Mouse (Mus musculus) hindbrain, embryonic 11.5 days (tissue): ENCODE data around the gene Mamstr. TPM values are rescaled to one million over a fixed set of nuclear protein-coding genes. Genes with fewer than 3 reads are reported as not detected.
A peak's percentile ranks its signal among the peaks of the same experiment; 100 is the strongest.

ENCODE experiments used
- ATAC-seq: fragments of 200-750 bp; cut with Nextera tagmentation; 2 replicates; pipeline ENCODE4 v1.8.0; 2017; ENCODE audit warnings: mild to moderate bottlenecking, moderate TSS enrichment, moderate library complexity; ENCODE audit not compliant: low FRiP score
- DNase-seq: peaks from one replicate; pipeline ENCODE4 v3.0.0-alpha.2; 2015; ENCODE audit warnings: low spot score
- H3K27ac ChIP-seq: fragments of 300-500 bp; sonication (generic); 2 replicates; pipeline ENCODE4 v1.5.1; 2014; ENCODE audit warnings: mild to moderate bottlenecking, low read depth, low read length
- H3K27me3 ChIP-seq: fragments of 300-500 bp; sonication (generic); 2 replicates; pipeline ENCODE4 v1.6.1; 2014; ENCODE audit warnings: mild to moderate bottlenecking, low read length, moderate library complexity, mixed read lengths; ENCODE audit not compliant: control insufficient read depth, insufficient read depth
- H3K36me3 ChIP-seq: fragments of 300-500 bp; sonication (generic); 2 replicates; pipeline ENCODE4 v1.6.1; 2014; ENCODE audit warnings: mild to moderate bottlenecking, low read length, moderate library complexity, mixed read lengths; ENCODE audit not compliant: control insufficient read depth, insufficient read depth
- H3K4me1 ChIP-seq: fragments of 300-500 bp; sonication (generic); replicated peaks from 2 replicates; pipeline ENCODE4 v1.6.1; 2014; ENCODE audit warnings: low read length, mixed read lengths; ENCODE audit not compliant: control insufficient read depth, insufficient read depth
- H3K4me2 ChIP-seq: fragments of 300-500 bp; sonication (generic); replicated peaks from 2 replicates; pipeline ENCODE4 v1.6.1; 2014; ENCODE audit warnings: mild to moderate bottlenecking, low read depth, low read length
- H3K4me3 ChIP-seq: fragments of 300-500 bp; sonication (generic); 2 replicates; pipeline ENCODE4 v1.5.1; 2014; ENCODE audit warnings: low read depth, low read length
- H3K9ac ChIP-seq: fragments of 300-500 bp; sonication (generic); 2 replicates; pipeline ENCODE4 v1.6.1; 2014; ENCODE audit warnings: low read depth, low read length
- H3K9me3 ChIP-seq: fragments of 300-500 bp; sonication (generic); 2 replicates; pipeline ENCODE4 v1.6.1; 2016; ENCODE audit warnings: low read length; ENCODE audit not compliant: control insufficient read depth
- WGBS: fragments of 180-500 bp; shearing (Covaris S2); extraction: QIAGEN DNeasy Blood & Tissue Kit; methylation state at CpG from one replicate; pipeline ENCODE4 v1.1.7; 2014; 5-methylcytosine and 5-hydroxymethylcytosine counted together
- polyA plus RNA-seq: library from polyadenylated mRNA; unstranded; fragments of >200 nt; fragmentation: Nextera tagmentation; extraction: Ambion mirVana; gene quantifications from 2 replicates; pipeline ENCODE4 v1.2.1, GENCODE M21; 2014

Gene Mamstr
- polyA plus RNA-seq, 1 experiment from 2014 or later: 2.1 TPM

GRCm38 (mm10) chr7:45678513-45678912 lies 38.7 kb downstream of the Mamstr start:
- WGBS: 90% methylated on average over 14 of the region's 14 CpGs
- H3K4me1 ChIP-seq: no peaks in the 10 kb centered on the region
- no peak overlapping the region for H3K4me2 ChIP-seq
- no peak overlapping the region for H3K27ac ChIP-seq
- H3K36me3 ChIP-seq: no peaks in the 10 kb centered on the region
- no peak overlapping the region for H3K9ac ChIP-seq
- no peaks in the 10 kb centered on the region for H3K9me3 ChIP-seq
- ATAC-seq: no peak
- no peak overlapping the region for H3K4me3 ChIP-seq
- no peak for DNase-seq
- H3K27me3 ChIP-seq: no peaks in the 10 kb centered on the region

DNA sequence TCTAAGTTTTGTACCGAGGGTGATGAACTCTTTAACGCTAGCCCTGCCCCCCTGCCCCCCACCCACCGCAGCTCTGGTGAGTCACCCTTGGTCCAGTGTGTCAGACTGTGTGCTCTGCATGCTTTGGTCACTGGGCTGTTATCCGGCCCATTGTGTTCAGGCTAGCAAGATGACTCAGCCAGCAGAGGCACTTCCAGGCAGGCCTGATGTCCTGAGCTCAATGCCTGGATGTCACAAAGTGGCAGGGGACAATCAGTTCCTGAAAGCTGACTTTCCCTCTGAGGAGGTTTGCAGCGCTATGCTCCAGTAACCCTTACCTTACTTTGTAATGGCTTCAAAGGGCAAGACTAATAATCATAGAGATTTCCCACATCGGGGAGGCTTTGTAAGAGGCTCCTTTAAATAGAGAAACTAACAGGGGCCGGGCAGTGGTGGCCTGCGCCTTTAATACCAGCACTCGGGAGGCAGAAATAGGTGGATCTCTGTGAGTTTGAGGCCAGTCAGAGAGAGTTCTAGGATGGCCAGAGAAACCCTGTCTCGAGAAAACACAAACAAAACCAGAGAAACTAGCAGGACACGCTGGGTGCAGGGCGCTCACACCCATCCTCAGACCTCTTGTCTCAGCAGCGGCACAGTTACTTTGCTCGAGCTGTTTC lies 40.3 kb downstream of the Mamstr start:
- Histone ChIP-seq H3K4me3 (no peak overlapping the region), H3K4me1 (no peaks in the 10 kb centered on the region), H3K4me2 (no peak overlapping the region), H3K9ac (no peak overlapping the region), H3K36me3 (no peaks in the 10 kb centered on the region), H3K27ac (no peak overlapping the region), H3K9me3 (no peaks in the 10 kb centered on the region), H3K27me3 (no peaks in the 10 kb centered on the region)
- ATAC-seq (no peak), DNase-seq (no peak)
- 68% methylated on average over 14 of the region's 14 CpGs for WGBS

DNA sequence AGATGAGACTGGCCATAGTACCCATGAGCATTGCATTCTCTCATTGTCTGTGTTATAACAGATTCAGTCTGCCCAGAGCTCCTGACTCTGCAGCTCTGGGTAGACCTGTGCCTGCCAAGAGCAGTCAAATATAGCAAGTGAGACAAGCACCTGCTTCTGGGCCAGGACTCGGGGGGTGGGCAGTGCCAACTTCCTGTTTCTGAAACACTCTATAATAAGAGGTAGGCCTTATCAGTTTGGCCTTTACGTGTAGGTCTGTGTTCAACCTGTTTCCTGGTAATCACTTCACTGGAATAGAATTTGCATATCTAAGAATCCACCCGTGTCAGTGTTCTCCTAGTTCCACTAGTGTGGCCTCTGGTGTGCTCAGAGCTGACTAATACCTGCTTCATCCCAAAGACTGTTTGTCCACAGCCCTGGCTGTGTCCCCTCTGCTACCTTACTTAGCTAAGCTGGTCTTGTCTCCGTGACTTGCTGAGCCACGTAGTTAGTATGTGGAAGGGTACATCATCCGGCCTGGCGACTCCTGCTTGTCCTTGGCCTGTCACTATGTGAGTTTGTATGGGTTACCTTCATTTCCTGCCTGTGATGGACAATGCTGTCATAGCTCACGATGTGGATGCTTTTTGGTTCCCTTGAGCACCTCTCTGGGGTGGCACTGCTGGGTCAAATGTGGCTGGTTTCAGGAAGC lies 41.4 kb downstream of the Mamstr start:
- Histone ChIP-seq H3K9ac (no peak overlapping the region), H3K4me3 (no peak overlapping the region), H3K4me1 (peaks cover under 1% of the 10 kb centered on the region), H3K27me3 (no peaks in the 10 kb centered on the region), H3K4me2 (no peak overlapping the region), H3K27ac (no peak overlapping the region), H3K9me3 (no peaks in the 10 kb centered on the region), H3K36me3 (no peaks in the 10 kb centered on the region)
- DNase-seq: no peak
- 88% methylated on average over 8 of the region's 8 CpGs for WGBS
- ATAC-seq: no peak

GRCm38 (mm10) chr7:45682144-45683126 lies 42.7 kb downstream of the Mamstr start:
- 30% methylated on average over 14 of the region's 14 CpGs for WGBS
- peak; percentile 96 for DNase-seq
- Histone ChIP-seq H3K9me3 (no peaks in the 10 kb centered on the region), H3K4me2 (no peak overlapping the region), H3K9ac (peak overlapping the region; percentile 40; the same call in 1 of the 2 replicates), H3K27me3 (no peaks in the 10 kb centered on the region), H3K4me1 (peaks cover 3% of the 10 kb centered on the region), H3K4me3 (no peak overlapping the region), H3K27ac (no peak overlapping the region), H3K36me3 (no peaks in the 10 kb centered on the region)
- peak; percentile 86 for ATAC-seq

GRCm38 (mm10) chr7:45683396-45684050 lies 43.7 kb downstream of the Mamstr start, which contains the start of gene Ntn5:
Ntn5 (plus strand) TSS chr7:45684022.
- no peak for ATAC-seq
- DNase-seq: no peak
- H3K4me3 ChIP-seq: no peak within 1 kb of the TSS
- no peak within 1 kb of the TSS for H3K27ac ChIP-seq
- H3K36me3 ChIP-seq: no peaks in the 10 kb centered on the region
- 76% methylated on average over 7 of the region's 7 CpGs for WGBS
- H3K9ac ChIP-seq: no peak within 1 kb of the TSS
- H3K9me3 ChIP-seq: no peaks in the 10 kb centered on the region
- H3K27me3 ChIP-seq: no peaks in the 10 kb centered on the region
- peaks cover 3% of the 10 kb centered on the region for H3K4me1 ChIP-seq
- H3K4me2 ChIP-seq: no peak within 1 kb of the TSS

GRCm38 (mm10) chr7:45685811-45686210 lies 46.0 kb downstream of the Mamstr start:
- WGBS: 47% methylated on average over 10 of the region's 10 CpGs
- no peaks in the 10 kb centered on the region for H3K36me3 ChIP-seq
- ATAC-seq (no peak), DNase-seq (no peak)
- H3K27me3 ChIP-seq: no peaks in the 10 kb centered on the region
- H3K4me3 ChIP-seq: no peak overlapping the region
- H3K9me3 ChIP-seq: no peaks in the 10 kb centered on the region
- H3K9ac ChIP-seq: no peak overlapping the region
- peaks cover 3% of the 10 kb centered on the region for H3K4me1 ChIP-seq
- no peak overlapping the region for H3K27ac ChIP-seq
- H3K4me2 ChIP-seq: no peak overlapping the region

DNA sequence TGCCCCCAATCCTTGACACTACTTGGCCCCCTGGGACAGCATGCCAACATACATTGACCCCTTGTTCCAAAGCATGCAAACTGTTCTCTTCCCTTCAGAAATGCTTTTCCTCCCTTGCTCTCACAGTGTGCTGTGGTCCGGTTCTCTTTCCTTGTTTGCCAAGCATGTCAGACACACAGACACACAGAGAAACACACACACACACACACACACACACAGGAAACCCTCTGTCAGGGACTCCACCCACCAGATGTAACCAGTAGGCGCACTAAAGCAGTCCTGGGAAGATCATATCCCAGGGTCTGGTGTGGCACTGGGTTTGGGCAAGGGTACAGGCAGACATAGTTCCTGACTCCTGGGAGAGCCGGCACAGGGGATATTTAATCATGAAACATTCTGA lies 47.1 kb downstream of the Mamstr start:
- H3K9me3 ChIP-seq: no peaks in the 10 kb centered on the region
- H3K27me3 ChIP-seq: 0 out of 2 replicates have a peak, but pooled peaks cover 3% of the 10 kb centered on the region
- H3K27ac ChIP-seq: no peak overlapping the region
- ATAC-seq (no peak), DNase-seq (no peak)
- H3K4me1 ChIP-seq: peaks cover 3% of the 10 kb centered on the region
- H3K36me3 ChIP-seq: no peaks in the 10 kb centered on the region
- WGBS: 60% methylated on average over 3 of the region's 3 CpGs
- H3K4me2 ChIP-seq: no peak overlapping the region
- H3K4me3 ChIP-seq: no peak overlapping the region
- H3K9ac ChIP-seq: no peak overlapping the region

- DNase-seq (no peak), ATAC-seq (no peak)
- Histone ChIP-seq H3K4me2 (no peak overlapping the region), H3K9me3 (no peaks in the 10 kb centered on the region), H3K27ac (no peak overlapping the region), H3K36me3 (no peaks in the 10 kb centered on the region), H3K9ac (no peak overlapping the region), H3K27me3 (0 out of 2 replicates have a peak, but pooled peaks cover 3% of the 10 kb centered on the region), H3K4me3 (no peak overlapping the region), H3K4me1 (peaks cover 3% of the 10 kb centered on the region)
- WGBS: 62% methylated on average over 6 of the region's 6 CpGs
These were observed 49.3 kb downstream of the Mamstr start for GRCm38 (mm10) chr7:45689099-45689498.
